Mouse (Mus musculus) limb, embryonic 14.5 days (tissue): ENCODE measurements around the gene Pias4. TPM values are rescaled to one million over a fixed set of nuclear protein-coding genes. Genes with fewer than 3 reads are reported as not detected.
A peak's percentile ranks its signal among the peaks of the same experiment; 100 is the strongest.
"Not testable (repeated sequence)": the region's sequence is repeated elsewhere in the genome, so short reads cannot be mapped to it uniquely, and the experiment has no call there.

ENCODE experiments used
- ATAC-seq: fragments of 200-750 bp; cut with Nextera tagmentation; 2 replicates; pipeline ENCODE4 v1.8.0; 2017; ENCODE audit warnings: low read depth, moderate number of reproducible peaks, moderate TSS enrichment; ENCODE audit not compliant: low FRiP score
- DNase-seq: peaks from one replicate; pipeline ENCODE4 v3.0.0-alpha.2; 2015; ENCODE audit warnings: low spot score
- H3K27ac ChIP-seq: fragments of 300-500 bp; sonication (generic); replicated peaks from 2 replicates; pipeline ENCODE4 v1.5.1; 2014; ENCODE audit warnings: low read depth, mild to moderate bottlenecking, low read length, moderate library complexity, mixed read lengths
- H3K27me3 ChIP-seq: fragments of 300-500 bp; sonication (generic); 2 replicates; pipeline ENCODE4 v1.6.1; 2014; ENCODE audit warnings: low read length, mixed read lengths; ENCODE audit not compliant: control insufficient read depth, insufficient read depth
- H3K36me3 ChIP-seq: fragments of 300-500 bp; sonication (generic); 2 replicates; pipeline ENCODE4 v1.6.1; 2014; ENCODE audit warnings: mild to moderate bottlenecking, low read length, moderate library complexity, mixed read lengths; ENCODE audit not compliant: control insufficient read depth, insufficient read depth
- H3K4me1 ChIP-seq: fragments of 300-500 bp; sonication (generic); 2 replicates; pipeline ENCODE4 v1.6.1; 2014; ENCODE audit warnings: antibody characterized with exemption, low read length, mixed read lengths; ENCODE audit not compliant: control insufficient read depth, insufficient read depth
- H3K4me2 ChIP-seq: fragments of 300-500 bp; sonication (generic); replicated peaks from 2 replicates; pipeline ENCODE4 v1.6.1; 2014; ENCODE audit warnings: low read depth, mild to moderate bottlenecking, low read length, moderate library complexity; ENCODE audit not compliant: severe bottlenecking
- H3K4me3 ChIP-seq: fragments of 300-500 bp; sonication (generic); replicated peaks from 2 replicates; pipeline ENCODE4 v1.5.1; 2014; ENCODE audit warnings: low read length
- H3K9ac ChIP-seq: fragments of 300-500 bp; sonication (generic); 2 replicates; pipeline ENCODE4 v1.6.1; 2014; ENCODE audit warnings: mild to moderate bottlenecking, low read depth, low read length, moderate library complexity; ENCODE audit not compliant: severe bottlenecking
- H3K9me3 ChIP-seq: fragments of 300-500 bp; sonication (generic); 2 replicates; pipeline ENCODE4 v1.6.1; 2016; ENCODE audit warnings: low read length; ENCODE audit not compliant: control insufficient read depth
- POLR2A ChIP-seq: fragments of 200-500 bp; IDR thresholded peaks from 2 replicates; pipeline ENCODE4 v1.8.0; 2012; ENCODE audit warnings: inconsistent platforms, mild to moderate bottlenecking, moderate library complexity, borderline replicate concordance; ENCODE audit not compliant: insufficient read depth, insufficient read length; ENCODE audit errors: extremely low read depth
- WGBS: fragments of 180-500 bp; shearing (Covaris S2); extraction: QIAGEN DNeasy Blood & Tissue Kit; methylation state at CpG from one replicate; pipeline ENCODE4 v1.1.7; 2014; 5-methylcytosine and 5-hydroxymethylcytosine counted together
- polyA plus RNA-seq, 2 experiments: library from polyadenylated mRNA; depleted of rRNA in 1 of 2; stranded (reverse) in 1 of 2; unstranded in 1 of 2; fragments of >200 nt; fragmentation: Nextera tagmentation in 1 of 2; extraction: Ambion mirVana in 1 of 2; gene quantifications; 2 replicates each; pipeline versions ENCODE4 v1.2.1 to v1.2.3; 2012 to 2014

The Pias4 gene
- polyA plus RNA-seq, 2 experiments, result 35.1 to 40.4 TPM

GRCm38 (mm10) chr10:81174617-81175344 lies 7.1 kb upstream of the Pias4 start:
- H3K27ac ChIP-seq, result peak overlapping the region; percentile 84
- peak overlapping the region; percentile 37 for H3K4me3 ChIP-seq
- ATAC-seq (peak; percentile 62), DNase-seq (peak; percentile 84)
- H3K4me1 ChIP-seq, result peaks cover 33% of the 10 kb centered on the region
- no peaks in the 10 kb centered on the region for H3K27me3 ChIP-seq
- WGBS, result 3% methylated on average over 29 of the region's 29 CpGs
- peaks cover 28% of the 10 kb centered on the region for H3K36me3 ChIP-seq
- peak overlapping the region; percentile 62 for H3K4me2 ChIP-seq
- no peaks in the 10 kb centered on the region for H3K9me3 ChIP-seq
- H3K9ac ChIP-seq, result peak overlapping the region; percentile 52
- peak; percentile 36; the same call in 1 of the 2 replicates for TF ChIP-seq POLR2A

DNA sequence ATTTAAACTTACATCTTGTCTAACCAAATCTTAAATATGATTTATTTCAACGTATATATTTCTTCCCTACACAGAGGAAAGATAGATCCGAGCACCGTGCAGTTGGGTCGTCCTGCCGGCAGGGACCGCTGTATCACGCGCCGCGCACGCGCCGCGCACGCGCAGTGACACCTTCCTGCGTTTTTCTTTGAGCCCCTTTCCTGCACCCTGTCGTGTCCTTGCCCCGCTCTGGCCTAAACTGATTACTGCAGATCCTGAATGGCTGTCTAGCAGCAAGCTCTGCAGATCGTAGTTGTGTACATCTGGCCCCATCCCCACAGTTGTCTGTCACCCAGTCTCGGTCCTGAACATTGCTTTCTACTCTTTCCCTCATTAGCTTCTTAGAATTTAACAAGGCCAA lies 5.4 kb upstream of the Pias4 start:
- no peak for TF ChIP-seq POLR2A
- H3K4me1 ChIP-seq, result peaks cover 33% of the 10 kb centered on the region
- no peaks in the 10 kb centered on the region for H3K27me3 ChIP-seq
- no peaks in the 10 kb centered on the region for H3K9me3 ChIP-seq
- H3K4me3 ChIP-seq, result peak overlapping the region; percentile 12; the same call in 1 of the 2 replicates
- 5% methylated on average over 21 of the region's 21 CpGs for WGBS
- peak overlapping the region; percentile 37 for H3K4me2 ChIP-seq
- ATAC-seq (peak; percentile 16; the same call in 1 of the 2 replicates), DNase-seq (peak; percentile 85)
- H3K9ac ChIP-seq, result peak overlapping the region; percentile 9; the same call in 1 of the 2 replicates
- H3K36me3 ChIP-seq, result peaks cover 11% of the 10 kb centered on the region
- peak overlapping the region; percentile 74 for H3K27ac ChIP-seq

- WGBS, result 53% methylated on average over 9 of the region's 14 CpGs
- not testable (repeated sequence) for H3K4me3 ChIP-seq, H3K9ac ChIP-seq, ATAC-seq, H3K27me3 ChIP-seq, DNase-seq, H3K9me3 ChIP-seq, H3K4me2 ChIP-seq
- H3K4me1 ChIP-seq, result peaks cover 22% of the 10 kb centered on the region
- H3K27ac ChIP-seq, result 0 out of 2 replicates have a peak overlapping the region, but pooled peaks have one; percentile 38
- peaks cover 11% of the 10 kb centered on the region for H3K36me3 ChIP-seq
Measured at GRCm38 (mm10) chr10:81169411-81169900, 1.7 kb upstream of the Pias4 start.

DNA sequence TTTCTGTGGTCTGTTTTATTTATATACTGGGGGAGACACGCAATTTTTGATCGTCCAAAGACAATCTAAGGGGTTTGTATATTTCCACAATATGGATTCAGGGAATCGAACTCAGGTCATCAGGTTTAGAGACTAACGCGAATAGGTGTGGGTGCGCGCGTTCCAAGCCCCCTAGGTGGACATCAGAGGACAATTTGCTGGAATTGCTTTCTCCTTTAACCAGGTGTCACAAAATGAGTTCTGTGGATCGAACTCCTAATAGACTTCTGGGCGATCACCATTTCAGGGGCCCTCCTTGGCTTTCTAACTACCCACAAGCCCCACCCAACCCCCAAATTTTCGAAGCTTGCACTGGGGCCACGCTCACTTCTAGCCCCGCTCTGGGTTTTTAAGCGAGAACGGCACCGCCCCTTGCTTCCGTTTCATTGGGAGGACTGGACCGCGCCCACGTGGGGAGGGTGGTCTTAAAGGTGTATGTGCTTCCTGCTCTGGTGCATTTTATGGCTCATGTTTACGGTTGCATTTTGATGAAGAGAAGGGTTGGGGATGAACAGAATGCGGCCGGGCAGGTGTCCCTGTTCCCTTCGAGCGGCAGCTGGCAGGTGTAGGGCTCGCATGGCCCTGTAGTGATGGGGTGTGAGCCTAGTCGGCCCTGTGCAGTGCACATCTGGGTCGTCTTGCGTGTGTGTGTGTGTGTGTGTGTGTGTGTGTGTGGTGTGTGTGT lies 960 bp upstream of the Pias4 start:
- 0 out of 2 replicates have a peak, but pooled peaks have one; percentile 24 for ATAC-seq

DNA sequence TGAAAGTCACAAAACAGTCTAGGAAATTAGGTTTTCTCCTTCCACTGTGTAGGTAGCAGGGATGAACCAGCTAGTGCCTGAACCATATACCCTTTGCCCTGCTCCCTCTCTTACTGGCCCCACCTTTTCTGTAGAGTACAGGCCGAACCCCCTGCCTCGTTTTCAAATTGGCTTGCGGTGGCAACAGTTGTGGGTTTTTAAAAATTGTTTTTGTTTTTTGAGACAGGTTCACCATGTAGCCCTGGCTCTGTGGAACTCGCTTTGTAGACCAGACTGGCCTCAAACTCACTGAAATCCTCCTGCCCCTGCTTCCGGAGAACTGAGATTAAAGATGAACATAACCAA lies 336 bp upstream of the Pias4 start:
- peak overlapping the region; percentile 73 for H3K27ac ChIP-seq
- H3K9ac ChIP-seq, result peak overlapping the region; percentile 13; the same call in 1 of the 2 replicates
- ATAC-seq, result peak; percentile 62
- TF ChIP-seq POLR2A, result no peak
- H3K9me3 ChIP-seq, result no peaks in the 10 kb centered on the region
- H3K4me1 ChIP-seq, result peaks cover 11% of the 10 kb centered on the region
- no peaks in the 10 kb centered on the region for H3K27me3 ChIP-seq
- peaks cover 23% of the 10 kb centered on the region for H3K36me3 ChIP-seq
- no peak for DNase-seq
- peak overlapping the region; percentile 93 for H3K4me3 ChIP-seq
- peak overlapping the region; percentile 78 for H3K4me2 ChIP-seq
- WGBS, result 4% methylated on average over 5 of the region's 5 CpGs

More for the DNA sequence above, 960 bp upstream of the Pias4 start:
- H3K36me3 ChIP-seq, result peaks cover 16% of the 10 kb centered on the region
- no peaks in the 10 kb centered on the region for H3K27me3 ChIP-seq
- no peaks in the 10 kb centered on the region for H3K9me3 ChIP-seq
- H3K4me3 ChIP-seq, result peak overlapping the region; percentile 93
- H3K9ac ChIP-seq, result peak overlapping the region; percentile 41
- no peak for TF ChIP-seq POLR2A
- peak overlapping the region; percentile 73 for H3K27ac ChIP-seq
- peak overlapping the region; percentile 78 for H3K4me2 ChIP-seq
- WGBS, result 2% methylated on average over 28 of the region's 29 CpGs
- H3K4me1 ChIP-seq, result peaks cover 15% of the 10 kb centered on the region
- peak; percentile 88 for DNase-seq
